Mouse (Mus musculus) lung, embryonic 16.5 days (tissue): ENCODE results near the gene Kirrel3. TPM values are rescaled to one million over a fixed set of nuclear protein-coding genes. Genes with fewer than 3 reads are reported as not detected.

Experiments
- ATAC-seq: fragments of 200-750 bp; cut with Nextera tagmentation; 2 replicates; pipeline ENCODE4 v1.8.0; 2017; ENCODE audit warnings: low read depth, mild to moderate bottlenecking, moderate library complexity
- H3K27ac ChIP-seq: fragments of 300-500 bp; sonication (generic); 2 replicates; pipeline ENCODE4 v1.5.1; 2014; ENCODE audit warnings: mild to moderate bottlenecking, control low read depth, low read length
- H3K27me3 ChIP-seq: fragments of 300-500 bp; sonication (generic); 2 replicates; pipeline ENCODE4 v1.6.1; 2014; ENCODE audit warnings: low read depth, low read length, mixed read lengths; ENCODE audit not compliant: control insufficient read depth, insufficient read depth
- H3K36me3 ChIP-seq: fragments of 300-500 bp; sonication (generic); 2 replicates; pipeline ENCODE4 v1.6.1; 2014; ENCODE audit warnings: low read length; ENCODE audit not compliant: control insufficient read depth, insufficient read depth
- H3K4me1 ChIP-seq: fragments of 300-500 bp; sonication (generic); replicated peaks from 2 replicates; pipeline ENCODE4 v1.6.1; 2014; ENCODE audit warnings: low read length, mixed read lengths; ENCODE audit not compliant: control insufficient read depth, insufficient read depth
- H3K4me2 ChIP-seq: fragments of 300-500 bp; sonication (generic); 2 replicates; pipeline ENCODE4 v1.6.1; 2014; ENCODE audit warnings: low read depth, low read length, control low read depth
- H3K4me3 ChIP-seq: fragments of 300-500 bp; sonication (generic); 2 replicates; pipeline ENCODE4 v1.5.1; 2014; ENCODE audit warnings: mild to moderate bottlenecking, low read length, control low read depth
- H3K9ac ChIP-seq: fragments of 300-500 bp; sonication (generic); 2 replicates; pipeline ENCODE4 v1.6.1; 2014; ENCODE audit warnings: low read length, control low read depth
- H3K9me3 ChIP-seq: fragments of 300-500 bp; sonication (generic); 2 replicates; pipeline ENCODE4 v1.6.1; 2016; ENCODE audit warnings: low read length; ENCODE audit not compliant: control insufficient read depth
- WGBS: fragments of 180-500 bp; shearing (Covaris S2); extraction: QIAGEN DNeasy Blood & Tissue Kit; methylation state at CpG from one replicate; pipeline ENCODE4 v1.1.7; 2014; 5-methylcytosine and 5-hydroxymethylcytosine counted together
- polyA plus RNA-seq: library from polyadenylated mRNA; unstranded; fragments of >200 nt; fragmentation: Nextera tagmentation; extraction: Ambion mirVana; gene quantifications from 2 replicates; pipeline ENCODE4 v1.2.1, GENCODE M21; 2015

Gene Kirrel3
- polyA plus RNA-seq, 1 experiment from 2014 or later = 1.2 TPM

DNA sequence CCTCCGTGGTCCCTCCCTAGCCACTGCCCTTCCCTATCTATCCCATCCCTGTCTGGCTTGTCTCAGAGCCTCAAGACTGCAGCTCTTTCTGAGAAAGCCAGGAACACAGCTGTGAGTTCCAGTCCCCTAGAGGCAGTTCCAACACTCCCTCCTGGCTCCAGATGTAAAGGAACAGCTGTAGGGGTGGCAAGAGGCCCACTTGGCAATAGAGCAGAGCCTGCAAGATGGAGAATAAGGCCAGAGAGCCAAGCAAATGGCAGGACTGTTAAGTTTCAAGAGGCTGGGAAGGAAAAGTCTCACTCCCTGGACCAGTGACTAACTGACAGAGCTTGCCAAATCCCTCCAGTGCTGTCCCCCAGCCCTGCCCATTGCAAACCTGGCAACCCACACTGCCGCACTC lies 560.1 kb downstream of the Kirrel3 start:
- Histone ChIP-seq H3K36me3 (peaks cover 10% of the 10 kb centered on the region), H3K27ac (peak overlapping the region; percentile 95), H3K9me3 (no peaks in the 10 kb centered on the region), H3K4me2 (peak overlapping the region; percentile 10; the same call in 1 of the 2 replicates), H3K27me3 (no peaks in the 10 kb centered on the region), H3K4me1 (peaks cover 22% of the 10 kb centered on the region), H3K9ac (no peak overlapping the region), H3K4me3 (no peak overlapping the region)
- ATAC-seq = peak; percentile 89
- 44% methylated on average over 2 of the region's 2 CpGs for WGBS

GRCm38 (mm10) chr9:35048449-35048848 lies 562.8 kb downstream of the Kirrel3 start:
- no peak for ATAC-seq
- peaks cover 15% of the 10 kb centered on the region for H3K4me1 ChIP-seq
- H3K27ac ChIP-seq = no peak overlapping the region
- H3K36me3 ChIP-seq = peaks cover 20% of the 10 kb centered on the region
- H3K9ac ChIP-seq = no peak overlapping the region
- H3K27me3 ChIP-seq = no peaks in the 10 kb centered on the region
- H3K9me3 ChIP-seq = no peaks in the 10 kb centered on the region
- no peak overlapping the region for H3K4me3 ChIP-seq
- WGBS = 54% methylated on average over 6 of the region's 6 CpGs
- no peak overlapping the region for H3K4me2 ChIP-seq

- peaks cover 24% of the 10 kb centered on the region for H3K36me3 ChIP-seq
- H3K4me1 ChIP-seq = peaks cover 7% of the 10 kb centered on the region
- 75% methylated on average over 3 of the region's 3 CpGs for WGBS
- ATAC-seq = no peak
- H3K9me3 ChIP-seq = no peaks in the 10 kb centered on the region
- no peak overlapping the region for H3K4me2 ChIP-seq
- no peaks in the 10 kb centered on the region for H3K27me3 ChIP-seq
- no peak overlapping the region for H3K4me3 ChIP-seq
- H3K9ac ChIP-seq = no peak overlapping the region
- H3K27ac ChIP-seq = no peak overlapping the region
Measured at GRCm38 (mm10) chr9:35049891-35050527, 564.3 kb downstream of the Kirrel3 start.

DNA sequence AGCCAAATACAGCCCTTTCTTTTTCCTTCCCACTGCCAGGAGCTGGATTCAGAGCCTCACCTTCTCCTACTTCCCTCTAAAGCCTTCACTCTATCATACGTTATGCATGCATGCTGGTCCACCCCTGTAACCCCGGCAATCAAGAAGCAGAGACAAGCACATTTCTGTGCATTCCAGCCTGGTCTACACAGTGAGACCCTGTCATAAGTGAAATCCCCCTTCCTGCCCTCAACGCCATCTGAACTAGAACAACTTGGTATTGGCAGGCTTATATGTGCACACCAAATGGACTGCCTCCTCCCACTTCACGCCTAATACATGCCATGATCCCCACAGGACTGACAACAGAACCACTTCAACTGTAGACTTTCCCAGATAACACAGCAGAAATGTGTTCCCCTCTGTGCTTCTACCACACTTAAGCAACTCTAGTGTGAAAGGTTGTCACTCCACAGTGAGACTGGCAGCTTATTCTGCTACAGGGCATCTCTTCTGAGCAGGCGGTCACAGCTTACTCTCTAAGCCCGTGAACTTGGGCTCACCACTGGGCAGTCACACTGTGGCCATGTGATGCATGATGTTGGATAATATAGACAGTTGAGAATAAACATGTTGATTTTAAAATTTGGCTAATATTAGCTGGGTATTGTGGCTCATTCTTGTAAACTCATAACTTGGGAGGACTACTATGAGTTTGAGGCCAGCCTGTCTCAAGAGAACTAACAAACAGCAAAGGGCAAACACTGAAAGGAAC lies 565.2 kb downstream of the Kirrel3 start:
- H3K4me2 ChIP-seq = no peak overlapping the region
- peaks cover 24% of the 10 kb centered on the region for H3K36me3 ChIP-seq
- no peak overlapping the region for H3K27ac ChIP-seq
- H3K9me3 ChIP-seq = no peaks in the 10 kb centered on the region
- WGBS = 85% methylated on average over 6 of the region's 6 CpGs
- H3K4me3 ChIP-seq = no peak overlapping the region
- H3K4me1 ChIP-seq = no peaks in the 10 kb centered on the region
- ATAC-seq = no peak
- no peak overlapping the region for H3K9ac ChIP-seq
- H3K27me3 ChIP-seq = no peaks in the 10 kb centered on the region

GRCm38 (mm10) chr9:35051666-35052065 lies 566.0 kb downstream of the Kirrel3 start:
- Histone ChIP-seq H3K27me3 (no peaks in the 10 kb centered on the region), H3K27ac (no peak overlapping the region), H3K4me1 (no peaks in the 10 kb centered on the region), H3K4me2 (no peak overlapping the region), H3K9ac (no peak overlapping the region), H3K9me3 (no peaks in the 10 kb centered on the region), H3K4me3 (no peak overlapping the region), H3K36me3 (peaks cover 24% of the 10 kb centered on the region)
- 84% methylated on average over 4 of the region's 4 CpGs for WGBS
- ATAC-seq = no peak

GRCm38 (mm10) chr9:35052671-35053070 lies 567.0 kb downstream of the Kirrel3 start:
- 93% methylated on average over 4 of the region's 4 CpGs for WGBS
- Histone ChIP-seq H3K4me1 (no peaks in the 10 kb centered on the region), H3K4me2 (no peak overlapping the region), H3K4me3 (no peak overlapping the region), H3K9ac (no peak overlapping the region), H3K36me3 (peaks cover 19% of the 10 kb centered on the region), H3K9me3 (no peaks in the 10 kb centered on the region), H3K27me3 (no peaks in the 10 kb centered on the region), H3K27ac (no peak overlapping the region)
- no peak for ATAC-seq

- Histone ChIP-seq H3K4me1 (no peaks in the 10 kb centered on the region), H3K27me3 (no peaks in the 10 kb centered on the region), H3K4me2 (no peak overlapping the region), H3K4me3 (no peak overlapping the region), H3K9ac (no peak overlapping the region), H3K27ac (no peak overlapping the region), H3K9me3 (no peaks in the 10 kb centered on the region), H3K36me3 (peaks cover 15% of the 10 kb centered on the region)
- WGBS = 93% methylated on average over 16 of the region's 16 CpGs
- no peak for ATAC-seq
Measured at GRCm38 (mm10) chr9:35053081-35053480, 567.4 kb downstream of the Kirrel3 start.

- Histone ChIP-seq H3K4me1 (0 out of 2 replicates have a peak, but pooled peaks cover under 1% of the 10 kb centered on the region), H3K9ac (no peak overlapping the region), H3K36me3 (peaks cover 14% of the 10 kb centered on the region), H3K4me2 (no peak overlapping the region), H3K9me3 (no peaks in the 10 kb centered on the region), H3K27me3 (no peaks in the 10 kb centered on the region), H3K27ac (no peak overlapping the region), H3K4me3 (no peak overlapping the region)
- 71% methylated on average over 3 of the region's 3 CpGs for WGBS
- no peak for ATAC-seq
Measured at GRCm38 (mm10) chr9:35053669-35054068, 568.0 kb downstream of the Kirrel3 start.

DNA sequence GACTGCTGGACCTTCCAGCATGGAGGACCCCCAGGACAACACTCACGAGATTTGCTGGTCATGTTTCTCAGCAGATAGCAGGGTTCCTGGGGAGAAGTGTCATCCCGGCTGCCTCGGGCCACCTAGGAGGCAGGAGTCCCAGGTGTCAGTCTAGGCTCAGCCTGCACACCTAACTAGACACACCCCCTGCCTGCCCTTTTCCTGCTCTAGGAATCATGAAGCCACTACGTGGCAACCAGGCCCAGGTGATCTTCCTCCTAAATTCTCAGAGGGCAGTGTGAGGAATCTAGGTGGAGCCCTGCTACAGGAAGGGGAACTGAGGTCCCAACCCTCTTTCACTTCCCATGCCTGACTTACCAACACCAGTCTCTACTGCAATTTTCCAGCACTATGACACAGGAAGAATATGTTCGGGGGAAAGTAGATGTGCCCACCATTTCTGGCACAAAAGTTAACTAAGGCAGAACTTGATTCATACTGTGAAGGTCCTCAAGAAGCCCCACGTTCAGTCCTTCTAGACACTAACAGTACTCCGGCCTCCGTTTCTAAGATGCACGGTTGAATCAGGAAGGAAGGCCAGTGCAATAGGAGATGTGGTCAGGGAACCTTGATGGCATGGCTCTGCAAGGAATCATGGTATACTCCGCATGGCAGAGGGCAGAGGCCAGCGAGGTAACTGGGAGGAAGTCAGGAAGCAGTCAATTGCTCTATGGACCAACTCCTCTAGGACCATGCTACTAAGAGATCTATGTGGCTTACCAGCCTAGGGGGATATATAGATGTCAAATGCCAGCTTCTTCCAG lies 570.0 kb downstream of the Kirrel3 start:
- 0 out of 2 replicates have a peak, but pooled peaks cover 2% of the 10 kb centered on the region for H3K4me1 ChIP-seq
- H3K27ac ChIP-seq = no peak overlapping the region
- H3K27me3 ChIP-seq = no peaks in the 10 kb centered on the region
- H3K4me3 ChIP-seq = no peak overlapping the region
- H3K36me3 ChIP-seq = peaks cover 14% of the 10 kb centered on the region
- H3K9me3 ChIP-seq = no peaks in the 10 kb centered on the region
- ATAC-seq = no peak
- WGBS = 83% methylated on average over 11 of the region's 11 CpGs
- no peak overlapping the region for H3K9ac ChIP-seq
- H3K4me2 ChIP-seq = no peak overlapping the region
